Mouse (Mus musculus) lung, adult 2 months (tissue): ENCODE data around the gene Tfdp2.

Source experiments
- CTCF ChIP-seq: fragments of 200-500 bp; IDR thresholded peaks from 2 replicates; pipeline ENCODE4 v1.5.1; 2011; ENCODE audit warnings: mild to moderate bottlenecking, low read length, control low read depth; ENCODE audit not compliant: insufficient read depth
- POLR2A ChIP-seq: fragments of 200-500 bp; IDR thresholded peaks from 2 replicates; pipeline ENCODE4 v1.6.1; 2011; ENCODE audit warnings: low read depth, mild to moderate bottlenecking, control low read depth, low read length, borderline replicate concordance; ENCODE audit errors: extremely low read depth

- TF ChIP-seq CTCF (peak; percentile 79), POLR2A (no peak)
Observed at GRCm38 (mm10) chr9:96167168-96167585, 28.9 kb upstream of the Tfdp2 start.
